Mouse (Mus musculus): ENCODE measurements around the gene Fam181a.

Gene Fam181a

GRCm38 (mm10) chr12:103338162-103338798 is 27.5 kb downstream of the Fam181a start:
- H3K36me3 ChIP-seq (ENCODE audit: insufficient read depth, low read length): no peaks in the 10 kb centered on the region
- TF ChIP-seq CTCF (conservative IDR thresholded peaks at IDR 0.05; ENCODE audit: low read length): no peak
- TF ChIP-seq POU5F1 (IDR thresholded peaks at IDR 0.05; ENCODE audit: borderline replicate concordance, low read length): no peak
- no peak for TF ChIP-seq NANOG (IDR thresholded peaks at IDR 0.05; ENCODE audit: borderline replicate concordance, low read length)
- H3K9me3 ChIP-seq (ENCODE audit: low read length): no peaks in the 10 kb centered on the region
- H3K27me3 ChIP-seq (ENCODE audit: insufficient read depth, low read length): peaks cover 47% of the 10 kb centered on the region
- H3K4me3 ChIP-seq (replicated peaks; ENCODE audit: low read length): no peak overlapping the region
- H3K4me1 ChIP-seq (replicated peaks; ENCODE audit: low read depth, low read length): no peaks in the 10 kb centered on the region

DNA sequence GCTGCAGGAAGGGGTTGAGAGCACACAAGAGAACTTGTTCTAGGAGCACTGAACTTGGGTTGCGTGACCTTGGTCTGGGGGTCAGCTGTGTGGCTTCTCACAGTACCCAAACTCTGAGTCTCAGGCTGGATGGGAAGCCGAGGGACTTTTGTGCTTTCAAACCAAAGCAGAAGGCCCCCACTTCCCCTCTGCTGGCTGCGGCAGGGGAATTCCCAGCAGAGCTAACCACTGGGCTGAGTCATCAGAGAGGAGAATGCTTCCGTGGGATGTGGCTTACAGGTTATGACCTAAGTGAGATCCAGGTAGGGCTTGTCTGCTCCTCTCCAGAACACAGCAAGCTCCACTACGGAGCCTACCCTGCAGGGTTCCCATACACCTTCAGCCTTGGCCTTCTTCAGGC is 30.4 kb downstream of the Fam181a start:
- Histone ChIP-seq H3K36me3 (ENCODE audit: insufficient read depth, low read length) (no peaks in the 10 kb centered on the region), H3K9me3 (ENCODE audit: low read length) (no peaks in the 10 kb centered on the region), H3K4me1 (replicated peaks; ENCODE audit: low read depth, low read length) (no peaks in the 10 kb centered on the region), H3K27me3 (ENCODE audit: insufficient read depth, low read length) (peaks cover 21% of the 10 kb centered on the region), H3K4me3 (replicated peaks; ENCODE audit: low read length) (no peak overlapping the region)
- TF ChIP-seq CTCF (conservative IDR thresholded peaks at IDR 0.05; ENCODE audit: low read length): no peak
- no peak for TF ChIP-seq NANOG (IDR thresholded peaks at IDR 0.05; ENCODE audit: borderline replicate concordance, low read length)

- TF ChIP-seq CTCF (conservative IDR thresholded peaks at IDR 0.05; ENCODE audit: low read length) (no peak), POU5F1 (IDR thresholded peaks at IDR 0.05; ENCODE audit: borderline replicate concordance, low read length) (no peak), NANOG (IDR thresholded peaks at IDR 0.05; ENCODE audit: borderline replicate concordance, low read length) (no peak)
- Histone ChIP-seq H3K4me3 (replicated peaks; ENCODE audit: low read length) (no peak overlapping the region), H3K9me3 (ENCODE audit: low read length) (no peaks in the 10 kb centered on the region), H3K36me3 (ENCODE audit: insufficient read depth, low read length) (no peaks in the 10 kb centered on the region), H3K4me1 (replicated peaks; ENCODE audit: low read depth, low read length) (no peaks in the 10 kb centered on the region), H3K27me3 (ENCODE audit: insufficient read depth, low read length) (peaks cover 30% of the 10 kb centered on the region)
Observed at GRCm38 (mm10) chr12:103343456-103343855, 32.7 kb downstream of the Fam181a start.

DNA sequence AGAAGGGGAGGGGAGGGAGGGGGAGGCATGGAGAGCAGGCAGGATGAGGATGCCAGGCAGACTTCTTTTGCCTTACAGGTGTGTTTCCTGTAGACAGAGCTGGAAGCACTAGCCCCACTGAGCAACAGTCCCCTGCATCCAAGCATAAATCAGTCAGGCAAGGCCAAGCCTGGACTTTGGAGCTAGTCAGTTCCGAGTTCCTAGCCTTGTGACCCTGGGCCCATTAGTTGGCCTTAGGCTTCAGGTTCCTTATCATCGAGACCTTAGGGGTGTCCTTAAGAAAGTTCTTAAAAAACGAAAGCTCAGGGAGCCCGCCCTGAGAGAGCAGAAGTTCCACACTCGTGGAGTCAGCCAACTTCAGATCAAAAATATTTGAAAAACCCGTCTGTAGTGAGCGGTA is 34.2 kb downstream of the Fam181a start:
- Histone ChIP-seq H3K4me1 (replicated peaks; ENCODE audit: low read depth, low read length) (no peaks in the 10 kb centered on the region), H3K36me3 (ENCODE audit: insufficient read depth, low read length) (no peaks in the 10 kb centered on the region), H3K9me3 (ENCODE audit: low read length) (no peaks in the 10 kb centered on the region), H3K27me3 (ENCODE audit: insufficient read depth, low read length) (peaks cover 16% of the 10 kb centered on the region), H3K4me3 (replicated peaks; ENCODE audit: low read length) (no peak overlapping the region)
- TF ChIP-seq POU5F1 (IDR thresholded peaks at IDR 0.05; ENCODE audit: borderline replicate concordance, low read length) (no peak), NANOG (IDR thresholded peaks at IDR 0.05; ENCODE audit: borderline replicate concordance, low read length) (no peak), CTCF (conservative IDR thresholded peaks at IDR 0.05; ENCODE audit: low read length) (no peak)

DNA sequence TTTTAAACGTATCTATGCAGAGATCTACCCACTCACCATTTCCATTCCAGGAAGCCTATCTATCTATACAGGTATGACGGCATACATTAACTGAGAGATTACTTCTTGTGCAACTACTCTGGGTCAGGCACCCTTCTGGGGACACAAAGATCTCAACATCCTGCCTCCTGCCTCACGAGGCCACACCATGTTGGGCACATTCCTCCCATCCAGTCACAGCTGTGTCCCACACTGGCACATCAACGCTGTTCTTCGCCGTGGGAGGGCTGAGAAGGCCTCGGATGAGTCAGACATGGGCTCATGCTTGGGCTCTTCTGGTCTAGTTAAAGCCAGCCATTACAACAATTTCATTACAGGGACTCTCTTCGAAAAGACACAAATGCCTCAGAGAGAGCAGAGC is 36.2 kb downstream of the Fam181a start:
- H3K4me3 ChIP-seq (replicated peaks; ENCODE audit: low read length): no peak overlapping the region
- peaks cover 14% of the 10 kb centered on the region for H3K27me3 ChIP-seq (ENCODE audit: insufficient read depth, low read length)
- no peaks in the 10 kb centered on the region for H3K36me3 ChIP-seq (ENCODE audit: insufficient read depth, low read length)
- H3K9me3 ChIP-seq (ENCODE audit: low read length): 0 out of 2 replicates have a peak, but pooled peaks cover 3% of the 10 kb centered on the region
- TF ChIP-seq CTCF (conservative IDR thresholded peaks at IDR 0.05; ENCODE audit: low read length) (no peak), NANOG (IDR thresholded peaks at IDR 0.05; ENCODE audit: borderline replicate concordance, low read length) (no peak), POU5F1 (IDR thresholded peaks at IDR 0.05; ENCODE audit: borderline replicate concordance, low read length) (no peak)
- H3K4me1 ChIP-seq (replicated peaks; ENCODE audit: low read depth, low read length): no peaks in the 10 kb centered on the region

DNA sequence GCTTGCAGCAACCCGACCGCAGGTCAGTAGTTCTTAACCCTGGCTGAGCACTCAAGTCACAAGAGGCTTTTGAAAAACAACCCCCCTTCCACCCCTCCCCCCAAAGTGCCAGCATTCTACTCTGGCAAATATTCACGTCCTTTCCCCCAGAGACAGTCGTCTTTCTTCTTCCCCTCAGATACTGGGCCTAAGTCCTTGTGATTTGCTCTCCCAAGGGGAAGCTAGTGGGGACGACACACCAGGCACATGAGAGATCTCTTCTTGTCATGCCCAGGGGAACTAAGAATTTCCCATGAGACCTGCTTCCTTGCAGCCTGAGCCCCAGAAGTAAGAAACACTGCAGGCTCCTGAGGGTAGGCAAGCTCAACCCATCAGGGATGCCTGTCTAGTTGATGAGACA is 36.6 kb downstream of the Fam181a start:
- Histone ChIP-seq H3K9me3 (ENCODE audit: low read length) (0 out of 2 replicates have a peak, but pooled peaks cover 3% of the 10 kb centered on the region), H3K4me1 (replicated peaks; ENCODE audit: low read depth, low read length) (no peaks in the 10 kb centered on the region), H3K36me3 (ENCODE audit: insufficient read depth, low read length) (no peaks in the 10 kb centered on the region), H3K27me3 (ENCODE audit: insufficient read depth, low read length) (peaks cover 14% of the 10 kb centered on the region), H3K4me3 (replicated peaks; ENCODE audit: low read length) (no peak overlapping the region)
- TF ChIP-seq CTCF (conservative IDR thresholded peaks at IDR 0.05; ENCODE audit: low read length) (no peak), NANOG (IDR thresholded peaks at IDR 0.05; ENCODE audit: borderline replicate concordance, low read length) (no peak)

GRCm38 (mm10) chr12:103348506-103348905 is 37.7 kb downstream of the Fam181a start:
- no peaks in the 10 kb centered on the region for H3K36me3 ChIP-seq (ENCODE audit: insufficient read depth, low read length)
- H3K27me3 ChIP-seq (ENCODE audit: insufficient read depth, low read length): peaks cover 10% of the 10 kb centered on the region
- H3K4me3 ChIP-seq (replicated peaks; ENCODE audit: low read length): no peak overlapping the region
- no peaks in the 10 kb centered on the region for H3K4me1 ChIP-seq (replicated peaks; ENCODE audit: low read depth, low read length)
- 0 out of 2 replicates have a peak, but pooled peaks cover 3% of the 10 kb centered on the region for H3K9me3 ChIP-seq (ENCODE audit: low read length)
- TF ChIP-seq POU5F1 (IDR thresholded peaks at IDR 0.05; ENCODE audit: borderline replicate concordance, low read length) (no peak), CTCF (conservative IDR thresholded peaks at IDR 0.05; ENCODE audit: low read length) (peak; percentile 98)

DNA sequence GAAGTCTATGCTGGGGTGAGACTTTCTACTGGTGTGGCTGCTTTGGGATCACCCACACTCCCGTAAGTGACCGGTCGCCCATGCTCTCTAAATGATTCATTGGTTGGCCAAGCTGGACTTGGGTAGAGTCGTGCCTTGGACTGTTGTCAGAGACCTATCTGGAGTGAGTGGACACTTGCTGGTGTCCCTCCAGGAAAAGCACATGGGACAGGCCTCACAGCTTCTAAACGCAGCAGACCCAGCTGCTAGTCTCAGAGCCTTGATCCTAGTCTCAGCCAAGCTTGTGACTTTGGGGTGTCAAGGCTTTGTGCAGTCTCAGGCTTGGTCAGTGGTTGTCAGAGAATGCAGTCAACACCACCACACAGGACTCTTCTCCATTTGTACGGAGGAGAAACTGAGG is 42.0 kb downstream of the Fam181a start:
- no peak for TF ChIP-seq CTCF (conservative IDR thresholded peaks at IDR 0.05; ENCODE audit: low read length)
- Histone ChIP-seq H3K9me3 (ENCODE audit: low read length) (0 out of 2 replicates have a peak, but pooled peaks cover 3% of the 10 kb centered on the region), H3K4me1 (replicated peaks; ENCODE audit: low read depth, low read length) (no peaks in the 10 kb centered on the region), H3K27me3 (ENCODE audit: insufficient read depth, low read length) (peaks cover 11% of the 10 kb centered on the region), H3K4me3 (replicated peaks; ENCODE audit: low read length) (no peak overlapping the region), H3K36me3 (ENCODE audit: insufficient read depth, low read length) (no peaks in the 10 kb centered on the region)

- Histone ChIP-seq H3K4me1 (replicated peaks; ENCODE audit: low read depth, low read length) (no peaks in the 10 kb centered on the region), H3K9me3 (ENCODE audit: low read length) (0 out of 2 replicates have a peak, but pooled peaks cover 3% of the 10 kb centered on the region), H3K36me3 (ENCODE audit: insufficient read depth, low read length) (no peaks in the 10 kb centered on the region), H3K27me3 (ENCODE audit: insufficient read depth, low read length) (peaks cover 5% of the 10 kb centered on the region; the same call in 1 of the 2 replicates), H3K4me3 (replicated peaks; ENCODE audit: low read length) (no peak overlapping the region)
- TF ChIP-seq NANOG (IDR thresholded peaks at IDR 0.05; ENCODE audit: borderline replicate concordance, low read length): no peak
- no peak for TF ChIP-seq POU5F1 (IDR thresholded peaks at IDR 0.05; ENCODE audit: borderline replicate concordance, low read length)
- no peak for TF ChIP-seq CTCF (conservative IDR thresholded peaks at IDR 0.05; ENCODE audit: low read length)
Observed at GRCm38 (mm10) chr12:103353538-103353937, 42.8 kb downstream of the Fam181a start.

Measured in E14TG2a.4 (cell line).